Mouse (Mus musculus) layer of hippocampus, postnatal 36 days (tissue): ENCODE data around the gene Chmp4b. TPM values are rescaled to one million over a fixed set of nuclear protein-coding genes. Genes with fewer than 3 reads are reported as not detected.

ENCODE experiments used
- DNase-seq, 2 experiments: peaks; one replicate each; pipeline ENCODE4 v3.0.0; 2022
- total RNA-seq, 2 experiments: library from RNA; stranded (reverse); gene quantifications; 2 replicates each; pipeline ENCODE4 v1.2.3; 2021

Gene Chmp4b
- 100 to 1,000 TPM; 212 to 220 TPM for total RNA-seq

- DNase-seq = no peak
Measured at GRCm38 (mm10) chr2:154651363-154651762, at the start of gene Chmp4b. Gene Chmp4b, plus strand, starts transcription at chr2:154651705.

GRCm38 (mm10) chr2:154603007-154603637 is 48.4 kb upstream of the Chmp4b start:
- DNase-seq = no peak

- DNase-seq = peak; percentile 98 to 99
Measured at GRCm38 (mm10) chr2:154603638-154604153, 47.8 kb upstream of the Chmp4b start, which contains the start of gene Pxmp4. Gene Pxmp4, minus strand, starts transcription at chr2:154603708.

GRCm38 (mm10) chr2:154604156-154604555 is 47.3 kb upstream of the Chmp4b start:
- DNase-seq = no peak

GRCm38 (mm10) chr2:154606965-154607364 is 44.5 kb upstream of the Chmp4b start:
- no peak for DNase-seq

GRCm38 (mm10) chr2:154609050-154609767 is 42.3 kb upstream of the Chmp4b start:
- no peak for DNase-seq

GRCm38 (mm10) chr2:154613118-154614115 is 38.1 kb upstream of the Chmp4b start, which contains the start of the genes Zfp341 and 4930519P11Rik:
Gene Zfp341, plus strand, starts transcription at chr2:154613297.
Gene 4930519P11Rik, minus strand, starts transcription at chr2:154613437.
- DNase-seq = peak; percentile 89

GRCm38 (mm10) chr2:154614841-154615576 is 36.5 kb upstream of the Chmp4b start:
- no peak for DNase-seq

GRCm38 (mm10) chr2:154615674-154616073 is 35.8 kb upstream of the Chmp4b start:
- DNase-seq = no peak

- no peak for DNase-seq
Measured at GRCm38 (mm10) chr2:154617061-154617460, 34.4 kb upstream of the Chmp4b start.

GRCm38 (mm10) chr2:154621684-154622083 is 29.8 kb upstream of the Chmp4b start:
- no peak for DNase-seq

GRCm38 (mm10) chr2:154624137-154624536 is 27.4 kb upstream of the Chmp4b start:
- DNase-seq = no peak

- DNase-seq = no peak
Measured at GRCm38 (mm10) chr2:154630531-154630930, 21.0 kb upstream of the Chmp4b start.

- DNase-seq = no peak
Measured at GRCm38 (mm10) chr2:154632203-154632780, 19.2 kb upstream of the Chmp4b start.

- no peak for DNase-seq
Measured at GRCm38 (mm10) chr2:154633039-154633742, 18.3 kb upstream of the Chmp4b start.

- no peak for DNase-seq
Measured at GRCm38 (mm10) chr2:154633876-154634644, 17.4 kb upstream of the Chmp4b start.

- no peak for DNase-seq
Measured at GRCm38 (mm10) chr2:154635826-154636225, 15.7 kb upstream of the Chmp4b start.

- DNase-seq = no peak
Measured at GRCm38 (mm10) chr2:154638521-154638920, 13.0 kb upstream of the Chmp4b start.

- no peak for DNase-seq
Measured at GRCm38 (mm10) chr2:154639115-154639514, 12.4 kb upstream of the Chmp4b start.

- DNase-seq = no peak
Measured at GRCm38 (mm10) chr2:154641176-154641575, 10.3 kb upstream of the Chmp4b start.
